Mouse (Mus musculus) kidney, adult 2 months (tissue): ENCODE data around the gene Ttc28. TPM values are rescaled to one million over a fixed set of nuclear protein-coding genes. Genes with fewer than 3 reads are reported as not detected.

ENCODE experiments used
- DNase-seq: peaks from one replicate; pipeline ENCODE4 v3.0.0; 2021
- H3K27ac ChIP-seq: fragments of 200-500 bp; 2 replicates; pipeline ENCODE4 v1.5.1; 2012; ENCODE audit warnings: low read depth, low read length, control low read depth, inconsistent platforms; ENCODE audit not compliant: insufficient read depth
- H3K27me3 ChIP-seq: fragments of 200-500 bp; replicated peaks from 2 replicates; pipeline ENCODE4 v1.6.1; 2012; ENCODE audit warnings: mild to moderate bottlenecking, moderate library complexity, low read length, inconsistent platforms; ENCODE audit not compliant: control insufficient read depth, insufficient read depth
- H3K36me3 ChIP-seq: fragments of 200-500 bp; 2 replicates; pipeline ENCODE4 v1.6.1; 2012; ENCODE audit warnings: mild to moderate bottlenecking, moderate library complexity, low read length, inconsistent platforms; ENCODE audit not compliant: control insufficient read depth, insufficient read depth
- H3K4me1 ChIP-seq: fragments of 200-500 bp; 2 replicates; pipeline ENCODE4 v1.6.1; 2011; ENCODE audit warnings: low read length; ENCODE audit not compliant: control insufficient read depth, insufficient read depth
- H3K4me3 ChIP-seq: fragments of 200-500 bp; 2 replicates; pipeline ENCODE4 v1.5.1; 2011; ENCODE audit warnings: mild to moderate bottlenecking, low read depth, low read length, control low read depth; ENCODE audit not compliant: insufficient read depth
- CTCF ChIP-seq: fragments of 200-500 bp; conservative IDR thresholded peaks from 2 replicates; pipeline ENCODE4 v1.5.1; 2011; ENCODE audit warnings: low read depth, mild to moderate bottlenecking, control low read depth, low read length, moderate library complexity, mixed read lengths; ENCODE audit not compliant: insufficient read depth, insufficient read length
- POLR2A ChIP-seq: fragments of 200-500 bp; IDR thresholded peaks from one replicate; pipeline ENCODE4 v1.6.1; 2011; ENCODE audit warnings: low read depth, low read length, control low read depth
- WGBS: fragments of 180-500 bp; shearing (Covaris S2); methylation state at CpG from one replicate; pipeline ENCODE4 v1.1.7; 2018; 5-methylcytosine and 5-hydroxymethylcytosine counted together
- polyA plus RNA-seq: library from polyadenylated mRNA; depleted of rRNA; stranded (reverse); fragments of >200 nt; gene quantifications from 2 replicates; pipeline ENCODE4 v1.2.3, GENCODE M21; 2012; rRNA removed

Gene Ttc28
- polyA plus RNA-seq, 1 experiment: 6.6 TPM

DNA sequence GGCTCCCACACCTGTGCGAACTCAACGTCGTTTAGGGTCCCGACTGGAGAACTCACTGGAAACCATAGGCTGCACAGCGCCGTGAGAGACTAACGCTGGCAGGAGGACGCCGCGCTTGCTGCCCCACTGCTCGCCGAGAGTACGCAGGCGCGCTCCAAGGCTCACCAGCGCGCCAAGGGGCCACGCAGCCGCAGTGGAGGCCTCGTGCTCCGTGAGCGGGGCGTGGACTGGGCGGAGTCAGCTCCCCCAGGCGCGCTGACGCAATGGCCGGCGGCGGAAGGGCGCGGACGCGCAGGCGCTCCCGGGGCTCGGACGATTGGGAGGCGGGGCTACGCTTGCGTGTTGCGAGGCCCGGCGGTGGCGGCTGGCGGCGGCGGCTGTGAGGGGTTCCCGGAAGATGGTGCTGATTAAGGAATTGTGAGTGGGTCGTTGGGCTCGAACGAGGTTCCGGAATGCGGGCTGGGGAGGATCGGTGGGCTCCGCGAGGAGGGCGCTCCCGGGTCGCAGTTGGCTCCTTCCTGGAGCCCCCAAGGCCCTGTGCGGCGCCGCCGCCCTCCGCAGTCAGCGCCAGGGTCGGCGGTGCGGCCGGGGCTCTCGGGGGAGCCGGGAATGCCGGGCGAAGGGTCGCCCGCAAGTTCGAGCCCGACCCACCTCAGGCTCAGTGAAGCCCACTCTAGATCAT is 451.0 kb downstream of the Ttc28 start, which contains the start of gene Pitpnb:
Gene Pitpnb, plus strand, starts transcription at position 347 of the 682 bp plus-strand sequence.
- WGBS: under 1% methylated on average over 77 of the region's 78 CpGs
- TF ChIP-seq POLR2A (peak; percentile 89), CTCF (no peak)

DNA sequence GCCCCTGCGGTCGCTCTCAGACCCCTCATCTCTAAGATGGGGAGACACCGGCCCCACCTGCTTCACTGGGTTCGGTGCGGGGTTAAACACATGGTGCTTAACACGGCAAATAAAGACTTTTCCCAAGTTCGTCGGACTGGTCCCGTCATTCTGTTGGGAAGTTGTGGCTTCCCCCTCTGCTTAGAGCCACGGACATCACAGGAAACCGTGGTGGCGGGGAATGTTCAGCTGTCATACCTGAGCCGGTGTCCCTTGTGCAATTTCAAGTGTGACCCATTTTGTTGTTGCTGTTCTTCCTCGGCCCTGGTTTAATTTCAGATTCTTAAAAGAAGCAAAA is 451.5 kb downstream of the Ttc28 start:
- Histone ChIP-seq H3K27me3 (no peaks in the 10 kb centered on the region), H3K27ac (peak overlapping the region; percentile 67), H3K4me3 (peak overlapping the region; percentile 86), H3K36me3 (no peaks in the 10 kb centered on the region), H3K4me1 (peaks cover 14% of the 10 kb centered on the region)
- under 1% methylated on average over 14 of the region's 14 CpGs for WGBS
- no peak for TF ChIP-seq POLR2A
- TF ChIP-seq CTCF: no peak
- no peak for DNase-seq

More for the DNA sequence above, 451.0 kb downstream of the Ttc28 start, which contains the start of gene Pitpnb:
- peak within 1 kb of the TSS; percentile 91 for H3K27ac ChIP-seq
- H3K36me3 ChIP-seq: no peaks in the 10 kb centered on the region
- peak within 1 kb of the TSS; percentile 86 for H3K4me3 ChIP-seq
- H3K4me1 ChIP-seq: peaks cover 14% of the 10 kb centered on the region
- DNase-seq: peak; percentile 98
- no peaks in the 10 kb centered on the region for H3K27me3 ChIP-seq

DNA sequence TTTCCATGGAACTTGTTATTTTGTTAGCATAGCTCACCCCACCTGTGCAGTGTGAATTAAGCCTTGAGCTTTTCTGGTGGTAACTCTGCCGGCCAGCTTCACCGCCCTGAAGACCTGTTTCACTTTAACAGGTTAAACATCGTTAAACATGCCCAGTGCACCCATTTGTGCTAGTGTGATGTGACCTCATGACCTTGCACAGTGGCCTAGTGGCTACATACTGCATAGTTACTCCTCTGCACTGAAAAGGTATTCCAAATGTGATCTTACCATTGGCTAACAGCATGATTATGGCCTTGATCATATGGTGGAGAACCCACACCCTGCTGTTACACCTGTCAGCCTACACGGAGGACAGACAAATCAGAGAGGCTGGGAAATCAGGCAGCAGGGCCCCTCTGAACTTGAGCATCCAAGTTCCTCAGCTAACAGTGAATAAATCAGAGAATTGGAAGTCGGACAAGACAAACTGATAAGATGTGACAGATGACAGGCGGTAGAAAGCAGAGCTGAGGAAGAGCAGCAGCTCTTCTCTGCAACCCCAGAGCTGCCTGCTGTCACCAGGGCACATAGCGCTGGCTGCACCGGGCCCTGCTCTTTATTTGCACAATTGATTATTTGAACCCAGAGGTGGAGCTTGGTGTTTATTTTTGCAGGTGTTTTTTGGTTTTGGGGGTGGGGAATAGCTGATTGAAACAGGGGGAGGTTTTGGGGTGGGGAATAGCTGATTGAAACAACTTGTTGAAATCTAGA is 456.5 kb downstream of the Ttc28 start:
- H3K4me1 ChIP-seq: peaks cover 11% of the 10 kb centered on the region
- WGBS: 76% methylated on average over 8 of the region's 8 CpGs
- no peak for DNase-seq
- H3K36me3 ChIP-seq: peaks cover 1% of the 10 kb centered on the region; the same call in 1 of the 2 replicates
- TF ChIP-seq CTCF (no peak), POLR2A (no peak)
- no peak overlapping the region for H3K27ac ChIP-seq
- no peaks in the 10 kb centered on the region for H3K27me3 ChIP-seq
- H3K4me3 ChIP-seq: no peak overlapping the region

Other genes with a start within 250 kb of the Ttc28 start
- 32.6 and 40.9 TPM in 2 replicates for gene Noc4l, start 226.4 kb upstream of the Ttc28 start, polyA plus RNA-seq
- 11.9 TPM in 2 replicates for gene Ddx51, start 226.4 kb upstream of the Ttc28 start, polyA plus RNA-seq
- 28.2 and 29.6 TPM in 2 replicates for gene Ep400, start 109.1 kb upstream of the Ttc28 start, polyA plus RNA-seq
- gene Pus1, start 99.1 kb upstream of the Ttc28 start, polyA plus RNA-seq: 38.6 TPM in 2 replicates
- gene Ulk1, start 69.7 kb upstream of the Ttc28 start, polyA plus RNA-seq: 43.7 and 44.0 TPM in 2 replicates
- 29.6 and 31.3 TPM in 2 replicates for gene Hscb, start 40.0 kb upstream of the Ttc28 start, polyA plus RNA-seq
- gene Chek2, start 39.8 kb upstream of the Ttc28 start, polyA plus RNA-seq: 4.5 and 5.4 TPM in 2 replicates